9 mouse cellular contexts compared by ENCODE assay signal in the genomic region with DNA sequence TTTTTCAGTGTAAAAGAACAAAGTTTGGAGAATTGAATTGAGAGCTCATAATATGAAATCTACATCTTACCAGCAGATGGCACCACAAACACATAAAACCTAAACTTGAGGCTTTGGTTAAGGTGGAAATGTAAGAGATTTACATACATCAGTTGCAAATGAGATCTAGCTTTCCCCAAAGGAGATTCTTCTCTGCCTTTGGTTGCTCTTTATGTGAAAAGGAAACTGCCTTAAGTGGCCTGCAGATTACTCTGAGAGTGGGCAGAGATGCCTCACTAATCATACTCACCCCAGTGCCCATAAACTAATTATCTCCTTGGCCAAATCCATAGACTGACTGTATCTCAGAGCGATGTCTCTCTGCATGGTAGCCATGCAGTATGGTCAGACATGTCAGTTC. TPM values are rescaled to one million over a fixed set of nuclear protein-coding genes. Genes with fewer than 3 reads are reported as not detected.
A peak's percentile ranks its signal among the peaks of the same experiment; 100 is the strongest.
DNase-seq lines count a peak whose midpoint lies in the region; ATAC-seq and TF ChIP-seq lines count a peak whose summit lies in the region.
"Had no signal": no experiment of that assay in that cellular context is flagged by ENCODE, and none has a peak within 500 bp of the region (broad histone marks: within the 10 kb centered on the region; RNA-seq: fewer than 3 reads in every experiment).

No protein-coding gene starts in this region.

- 83% methylated on average over 1 of the region's 1 CpGs for WGBS in kidney, postnatal 0 days
- 54% methylated on average over 1 of the region's 1 CpGs for WGBS in hindbrain, embryonic 15.5 days

- H3K27ac ChIP-seq in kidney, postnatal 0 days = no peak overlapping the region
- no peak overlapping the region for H3K27ac ChIP-seq in hindbrain, embryonic 15.5 days (replicated peaks)

- no peak overlapping the region for H3K9ac ChIP-seq in kidney, postnatal 0 days (ENCODE audit: low read depth, low read length)
- H3K9ac ChIP-seq in hindbrain, embryonic 15.5 days = no peak overlapping the region

- H3K4me2 ChIP-seq in kidney, postnatal 0 days (ENCODE audit: low read length) = no peak overlapping the region
- H3K4me2 ChIP-seq in hindbrain, embryonic 15.5 days = no peak overlapping the region

- H3K9me3 ChIP-seq in kidney, postnatal 0 days (replicated peaks; ENCODE audit: low read length) = no peaks in the 10 kb centered on the region
- H3K9me3 ChIP-seq in hindbrain, embryonic 15.5 days = no peaks in the 10 kb centered on the region

- TF ChIP-seq CTCF in kidney, postnatal 0 days (IDR thresholded peaks at IDR 0.05; ENCODE audit: low read depth) = peak; percentile 72

- H3K36me3 ChIP-seq in kidney, postnatal 0 days (ENCODE audit: insufficient read depth, low read length) = no peaks in the 10 kb centered on the region
- no peaks in the 10 kb centered on the region for H3K36me3 ChIP-seq in hindbrain, embryonic 15.5 days

- DNase-seq in kidney, postnatal 0 days (ENCODE audit: low spot score) = peak; percentile 72
- DNase-seq in kidney, adult 11 months = no peak
- DNase-seq in ES-CJ7 (ENCODE audit: low read depth, low spot score) = peak; percentile 63
- DNase-seq in cerebellum, adult 18-20 months = peak; percentile 23 to 44
- DNase-seq in c-Kit-positive CD71-positive TER-119-positive erythroid progenitor cells, embryonic 14.5 days (ENCODE audit: low spot score) = no peak
- DNase-seq in gastrocnemius, adult 8-10 months (ENCODE audit: low spot score in 2 of 2) = no peak
- no peak for DNase-seq in kidney, postnatal 25 days

- no peaks in the 10 kb centered on the region for H3K4me1 ChIP-seq in kidney, postnatal 0 days (replicated peaks; ENCODE audit: insufficient read depth, low read length)
- H3K4me1 ChIP-seq in hindbrain, embryonic 15.5 days (replicated peaks) = 0 out of 2 replicates have a peak, but pooled peaks cover 8% of the 10 kb centered on the region

- no peak overlapping the region for H3K4me3 ChIP-seq in kidney, postnatal 0 days (replicated peaks; ENCODE audit: low read depth, low read length)
- no peak overlapping the region for H3K4me3 ChIP-seq in hindbrain, embryonic 15.5 days

- ATAC-seq in kidney, postnatal 0 days (replicated peaks; ENCODE audit: low FRiP score, low read depth) = no peak
- peak; percentile 61 for ATAC-seq in hindbrain, embryonic 15.5 days (ENCODE audit: low FRiP score, low read depth)

- no peaks in the 10 kb centered on the region for H3K27me3 ChIP-seq in kidney, postnatal 0 days (ENCODE audit: insufficient read depth, low read length)
- H3K27me3 ChIP-seq in hindbrain, embryonic 15.5 days = no peaks in the 10 kb centered on the region

RNA-seq across cellular contexts. Expression of gene Otor, which starts 35.6 kb away (rescaled TPM):
- polyA plus RNA-seq in kidney, postnatal 0 days (2015; fragmentation: Nextera tagmentation; extraction: Ambion mirVana) = not detected in 2 replicates
- 1.5 and 5.3 TPM in 2 replicates for polyA plus RNA-seq in hindbrain, embryonic 15.5 days (2015; fragmentation: Nextera tagmentation; extraction: Ambion mirVana)
- total RNA-seq in gastrocnemius, adult 8-10 months (2022) = not detected
- total RNA-seq: left cerebral cortex, adult 18-20 months had no signal

RNA-seq across cellular contexts. Expression of gene Snrpb2, which starts 51.0 kb away (rescaled TPM):
- 88.3 and 95.3 TPM in 2 replicates for polyA plus RNA-seq in kidney, postnatal 0 days (2015; fragmentation: Nextera tagmentation; extraction: Ambion mirVana)
- polyA plus RNA-seq in hindbrain, embryonic 15.5 days (2015; fragmentation: Nextera tagmentation; extraction: Ambion mirVana) = 44.1 and 57.6 TPM in 2 replicates
- 10 to 100 TPM; 14.0 to 21.1 (median 17.6) TPM for total RNA-seq in gastrocnemius, adult 8-10 months (2022)

Comparison
In these comparisons a context has a peak if more than half of its experiments do, and no peak if none do; other contexts are left out.
1. DNase-seq: peak in kidney, postnatal 0 days (single experiment), ES-CJ7 (single experiment) and cerebellum, adult 18-20 months (2 of 2); none in kidney, adult 11 months (single experiment), c-Kit-positive CD71-positive TER-119-positive erythroid progenitor cells, embryonic 14.5 days (single experiment), gastrocnemius, adult 8-10 months (0 of 2) and kidney, postnatal 25 days (0 of 2).